Mouse (Mus musculus): Measurements from ENCODE around the gene Fam162b.

Fam162b gene

GRCm38 (mm10) chr10:51556005-51556404 lies 34.3 kb downstream of the Fam162b start:
- Histone ChIP-seq H3K4me3 (replicated peaks; ENCODE audit: low read length) (no peak overlapping the region), H3K4me1 (replicated peaks; ENCODE audit: low read depth, low read length) (no peaks in the 10 kb centered on the region), H3K9me3 (ENCODE audit: low read length) (no peaks in the 10 kb centered on the region), H3K27me3 (ENCODE audit: insufficient read depth, low read length) (no peaks in the 10 kb centered on the region), H3K36me3 (ENCODE audit: insufficient read depth, low read length) (no peaks in the 10 kb centered on the region)
- TF ChIP-seq NANOG (IDR thresholded peaks at IDR 0.05; ENCODE audit: borderline replicate concordance, low read length) (no peak), CTCF (conservative IDR thresholded peaks at IDR 0.05; ENCODE audit: low read length) (no peak), POU5F1 (IDR thresholded peaks at IDR 0.05; ENCODE audit: borderline replicate concordance, low read length) (no peak)

- TF ChIP-seq CTCF (conservative IDR thresholded peaks at IDR 0.05; ENCODE audit: low read length) (peak; percentile 59), POU5F1 (IDR thresholded peaks at IDR 0.05; ENCODE audit: borderline replicate concordance, low read length) (no peak)
- Histone ChIP-seq H3K9me3 (ENCODE audit: low read length) (no peaks in the 10 kb centered on the region), H3K4me1 (replicated peaks; ENCODE audit: low read depth, low read length) (no peaks in the 10 kb centered on the region), H3K27me3 (ENCODE audit: insufficient read depth, low read length) (no peaks in the 10 kb centered on the region), H3K4me3 (replicated peaks; ENCODE audit: low read length) (peak overlapping the region; percentile 63), H3K36me3 (ENCODE audit: insufficient read depth, low read length) (no peaks in the 10 kb centered on the region)
Measured at GRCm38 (mm10) chr10:51553348-51554123, 36.8 kb downstream of the Fam162b start.

Measured in E14TG2a.4 (cell line).